Comparison of ENCODE assay signal across 8 mouse cellular contexts in the genomic region with DNA sequence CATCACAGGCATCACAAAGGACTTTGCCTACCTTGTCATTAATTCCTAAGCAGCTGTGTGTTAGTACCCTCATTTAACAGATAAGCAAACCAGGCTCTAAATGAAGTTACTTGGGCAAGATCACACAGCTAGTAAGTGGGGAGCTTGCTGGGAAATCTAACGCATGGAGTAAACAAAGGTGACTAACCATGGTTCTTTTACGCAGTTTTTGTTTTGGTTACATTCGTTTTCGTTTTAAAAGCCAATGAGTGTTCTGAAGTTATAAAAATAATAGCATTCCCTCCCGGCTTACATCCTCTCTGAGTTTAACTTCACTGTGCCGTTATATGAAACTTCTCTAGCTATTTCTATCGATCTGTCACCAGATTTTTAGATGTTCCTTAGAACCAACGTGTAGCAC. TPM values are rescaled to one million over a fixed set of nuclear protein-coding genes. Genes with fewer than 3 reads are reported as not detected.
DNase-seq lines count a peak whose midpoint lies in the region; ATAC-seq lines count a peak whose summit lies in the region.

No protein-coding gene starts in this region.

- H3K36me3 ChIP-seq in kidney, embryonic 14.5 days (ENCODE audit: control insufficient read depth, insufficient read depth, low read length) = no peaks in the 10 kb centered on the region
- H3K36me3 ChIP-seq in embryonic facial prominence, embryonic 12.5 days = no peaks in the 10 kb centered on the region
- no peaks in the 10 kb centered on the region for H3K36me3 ChIP-seq in intestine, embryonic 16.5 days (ENCODE audit: control insufficient read depth, insufficient read depth, low read length)

- peaks cover 24% of the 10 kb centered on the region; the same call in 1 of the 2 replicates for H3K27me3 ChIP-seq in kidney, embryonic 14.5 days (ENCODE audit: control insufficient read depth, insufficient read depth, low read length)
- H3K27me3 ChIP-seq in embryonic facial prominence, embryonic 12.5 days = peaks cover 24% of the 10 kb centered on the region
- peaks cover 25% of the 10 kb centered on the region for H3K27me3 ChIP-seq in intestine, embryonic 16.5 days (replicated peaks; ENCODE audit: control insufficient read depth, insufficient read depth, low read length)

- intact Hi-C loops in left cerebral cortex, postnatal 36 days (cut with DNase I) = no loop called here

- H3K9ac ChIP-seq in kidney, embryonic 14.5 days (ENCODE audit: low read depth, low read length) = no peak overlapping the region
- H3K9ac ChIP-seq in embryonic facial prominence, embryonic 12.5 days = no peak overlapping the region
- 0 out of 2 replicates have a peak overlapping the region, but pooled peaks have one; percentile 43 for H3K9ac ChIP-seq in intestine, embryonic 16.5 days (ENCODE audit: low read depth, low read length)

- 0 out of 2 replicates have a peak, but pooled peaks cover 3% of the 10 kb centered on the region for H3K4me1 ChIP-seq in kidney, embryonic 14.5 days (ENCODE audit: control insufficient read depth, insufficient read depth, low read length)
- no peaks in the 10 kb centered on the region for H3K4me1 ChIP-seq in embryonic facial prominence, embryonic 12.5 days
- peaks cover 9% of the 10 kb centered on the region for H3K4me1 ChIP-seq in intestine, embryonic 16.5 days (ENCODE audit: control insufficient read depth, insufficient read depth, low read length)

- peak overlapping the region; percentile 85 for H3K4me2 ChIP-seq in kidney, embryonic 14.5 days (replicated peaks; ENCODE audit: low read depth, low read length)
- H3K4me2 ChIP-seq in embryonic facial prominence, embryonic 12.5 days (replicated peaks) = peak overlapping the region; percentile 84
- H3K4me2 ChIP-seq in intestine, embryonic 16.5 days (ENCODE audit: low read depth, low read length) = peak overlapping the region; percentile 90

- 13% methylated on average over 8 of the region's 8 CpGs for WGBS in kidney, embryonic 14.5 days
- 10% methylated on average over 8 of the region's 8 CpGs for WGBS in embryonic facial prominence, embryonic 12.5 days
- 13% methylated on average over 8 of the region's 8 CpGs for WGBS in intestine, embryonic 16.5 days

- ATAC-seq in kidney, embryonic 14.5 days (ENCODE audit: low FRiP score, low TSS enrichment) = no peak
- ATAC-seq in embryonic facial prominence, embryonic 12.5 days (ENCODE audit: insufficient number of reproducible peaks, insufficient read depth, low FRiP score, low TSS enrichment) = no peak
- no peak for ATAC-seq in intestine, embryonic 16.5 days
- ATAC-seq in granulocyte monocyte progenitor cell, adult 5-6 weeks (replicated peaks; ENCODE audit: poor library complexity, severe bottlenecking) = no peak

- H3K9me3 ChIP-seq in kidney, embryonic 14.5 days (ENCODE audit: control insufficient read depth, low read length) = no peaks in the 10 kb centered on the region
- no peaks in the 10 kb centered on the region for H3K9me3 ChIP-seq in embryonic facial prominence, embryonic 12.5 days
- no peaks in the 10 kb centered on the region for H3K9me3 ChIP-seq in intestine, embryonic 16.5 days (ENCODE audit: control insufficient read depth, low read length)

- no peak overlapping the region for H3K27ac ChIP-seq in kidney, embryonic 14.5 days (ENCODE audit: low read depth, low read length)
- H3K27ac ChIP-seq in embryonic facial prominence, embryonic 12.5 days = no peak overlapping the region
- H3K27ac ChIP-seq in intestine, embryonic 16.5 days (ENCODE audit: low read length) = no peak overlapping the region

- peak overlapping the region; percentile 45 for H3K4me3 ChIP-seq in kidney, embryonic 14.5 days (ENCODE audit: low read length)
- peak overlapping the region; percentile 49 for H3K4me3 ChIP-seq in embryonic facial prominence, embryonic 12.5 days
- peak overlapping the region; percentile 60 for H3K4me3 ChIP-seq in intestine, embryonic 16.5 days (ENCODE audit: low read length)

- DNase-seq in kidney, adult 18-20 months = no peak
- DNase-seq in naive thymus-derived CD4-positive, alpha-beta T cell, adult 2 months (ENCODE audit: low read depth) = peak; percentile 37
- no peak for DNase-seq in spleen, adult 12 weeks (ENCODE audit: low spot score)
- no peak for DNase-seq in left cerebral cortex, postnatal 36 days (ENCODE audit: low spot score in 2 of 2)

RNA-seq across cellular contexts. Expression of gene Utp6, which starts 10.9 kb away (rescaled TPM):
- 45.7 and 68.6 TPM in 2 replicates for polyA plus RNA-seq in kidney, embryonic 14.5 days (2014; fragmentation: Nextera tagmentation; extraction: Ambion mirVana)
- 64.7 and 69.8 TPM in 2 replicates for polyA plus RNA-seq in embryonic facial prominence, embryonic 12.5 days (2016; fragmentation: Nextera tagmentation; extraction: Ambion mirVana)
- 41.5 and 44.7 TPM in 2 replicates for polyA plus RNA-seq in intestine, embryonic 16.5 days (2015; fragmentation: Nextera tagmentation; extraction: Ambion mirVana)
- 10 to 100 TPM; 24.6 to 29.1 TPM for total RNA-seq in left cerebral cortex, postnatal 36 days (2021)
- total RNA-seq in granulocyte monocyte progenitor cell, adult 5-6 weeks (2014; fragmentation: Nextera tagmentation) = 45.4 and 52.5 TPM in 2 replicates
- total RNA-seq in granulocyte monocyte progenitor cell, adult 5-6 weeks (2017) = 102 and 105 TPM in 2 replicates

RNA-seq across cellular contexts. Expression of gene Suz12, which starts 19.8 kb away (rescaled TPM):
- polyA plus RNA-seq in kidney, embryonic 14.5 days (2014; fragmentation: Nextera tagmentation; extraction: Ambion mirVana) = 32.4 and 36.5 TPM in 2 replicates
- polyA plus RNA-seq in embryonic facial prominence, embryonic 12.5 days (2016; fragmentation: Nextera tagmentation; extraction: Ambion mirVana) = 25.2 and 28.0 TPM in 2 replicates
- 13.6 and 14.3 TPM in 2 replicates for polyA plus RNA-seq in intestine, embryonic 16.5 days (2015; fragmentation: Nextera tagmentation; extraction: Ambion mirVana)
- 10 to 100 TPM; 31.1 to 37.1 TPM for total RNA-seq in left cerebral cortex, postnatal 36 days (2021)
- 79.4 and 102 TPM in 2 replicates for total RNA-seq in granulocyte monocyte progenitor cell, adult 5-6 weeks (2014; fragmentation: Nextera tagmentation)
- 81.6 and 97.8 TPM in 2 replicates for total RNA-seq in granulocyte monocyte progenitor cell, adult 5-6 weeks (2017)
